21 mouse cellular contexts compared by ENCODE assay signal in genomic region chr7:140998853-140999700, GRCm38 (mm10). TPM values are rescaled to one million over a fixed set of nuclear protein-coding genes. Genes with fewer than 3 reads are reported as not detected.
DNase-seq lines count a peak whose midpoint lies in the region; ATAC-seq lines count a peak whose summit lies in the region.
"Had no signal": no experiment of that assay in that cellular context is flagged by ENCODE, and none has a peak within 500 bp of the region (broad histone marks: within the 10 kb centered on the region; RNA-seq: fewer than 3 reads in every experiment).

No protein-coding gene starts in this region.

- H3K9me3 ChIP-seq in heart, embryonic 15.5 days (replicated peaks): no peaks in the 10 kb centered on the region
- H3K9me3 ChIP-seq in forebrain, embryonic 13.5 days (replicated peaks): no peaks in the 10 kb centered on the region
- H3K9me3 ChIP-seq: embryonic facial prominence, embryonic 15.5 days; forebrain, embryonic 12.5 days; G1E; midbrain, embryonic 15.5 days had no signal

- 71% methylated on average over 11 of the region's 11 CpGs for WGBS in heart, embryonic 15.5 days
- WGBS in forebrain, embryonic 13.5 days: 91% methylated on average over 11 of the region's 11 CpGs

- no peaks in the 10 kb centered on the region for H3K4me1 ChIP-seq in heart, embryonic 15.5 days (replicated peaks)
- H3K4me1 ChIP-seq in forebrain, embryonic 13.5 days: no peaks in the 10 kb centered on the region
- H3K4me1 ChIP-seq: embryonic facial prominence, embryonic 15.5 days; forebrain, embryonic 12.5 days; midbrain, embryonic 15.5 days had no signal

- H3K27me3 ChIP-seq in heart, embryonic 15.5 days: no peaks in the 10 kb centered on the region
- H3K27me3 ChIP-seq in forebrain, embryonic 13.5 days: no peaks in the 10 kb centered on the region
- H3K27me3 ChIP-seq: embryonic facial prominence, embryonic 15.5 days; forebrain, embryonic 12.5 days; midbrain, embryonic 15.5 days had no signal

- no peak overlapping the region for H3K27ac ChIP-seq in heart, embryonic 15.5 days
- H3K27ac ChIP-seq in forebrain, embryonic 13.5 days: no peak overlapping the region
- H3K27ac ChIP-seq: embryonic facial prominence, embryonic 15.5 days; forebrain, embryonic 12.5 days; midbrain, embryonic 15.5 days had no signal

- no peak for DNase-seq in heart, postnatal 4 days
- peak; percentile 38 for DNase-seq in thymus, postnatal 0 days (ENCODE audit: low spot score)
- DNase-seq in thymus, postnatal 36 days: no peak
- no peak for DNase-seq in right cerebral cortex, adult 18-20 months
- DNase-seq in thymus, postnatal 4 days: no peak
- DNase-seq: adrenal gland, postnatal 14 days; cerebellum, postnatal 36 days; heart, postnatal 36 days; kidney, postnatal 36 days; layer of hippocampus, postnatal 36 days had no signal

- ATAC-seq in heart, embryonic 15.5 days (replicated peaks; ENCODE audit: insufficient number of reproducible peaks, insufficient read depth, low FRiP score, low read depth): no peak
- peak; percentile 81 for ATAC-seq in megakaryocyte, adult 5-6 weeks (ENCODE audit: poor library complexity, severe bottlenecking)
- no peak for ATAC-seq in forebrain, embryonic 13.5 days
- ATAC-seq: intestine, embryonic 16.5 days; midbrain, embryonic 15.5 days had no signal

- no peak overlapping the region for H3K4me3 ChIP-seq in heart, embryonic 15.5 days
- H3K4me3 ChIP-seq in forebrain, embryonic 13.5 days: no peak overlapping the region
- H3K4me3 ChIP-seq: embryonic facial prominence, embryonic 15.5 days; forebrain, embryonic 12.5 days; midbrain, embryonic 15.5 days had no signal

- H3K36me3 ChIP-seq in heart, embryonic 15.5 days: no peaks in the 10 kb centered on the region
- no peaks in the 10 kb centered on the region for H3K36me3 ChIP-seq in forebrain, embryonic 13.5 days (ENCODE audit: poor library complexity, severe bottlenecking)
- H3K36me3 ChIP-seq: embryonic facial prominence, embryonic 15.5 days; forebrain, embryonic 12.5 days; G1E; midbrain, embryonic 15.5 days had no signal

- no peak overlapping the region for H3K9ac ChIP-seq in heart, embryonic 15.5 days
- no peak overlapping the region for H3K9ac ChIP-seq in forebrain, embryonic 13.5 days
- H3K9ac ChIP-seq: embryonic facial prominence, embryonic 15.5 days; forebrain, embryonic 12.5 days; midbrain, embryonic 15.5 days had no signal

- 0 out of 2 replicates have a peak overlapping the region, but pooled peaks have one; percentile 7 for H3K4me2 ChIP-seq in heart, embryonic 15.5 days
- H3K4me2 ChIP-seq in forebrain, embryonic 13.5 days: no peak overlapping the region
- H3K4me2 ChIP-seq: embryonic facial prominence, embryonic 15.5 days; forebrain, embryonic 12.5 days; midbrain, embryonic 15.5 days had no signal

RNA-seq across cellular contexts. Expression of gene Ifitm3, which starts 11.5 kb away (rescaled TPM):
- 103 and 212 TPM in 2 replicates for polyA plus RNA-seq in heart, embryonic 15.5 days (2015; fragmentation: Nextera tagmentation; extraction: Ambion mirVana)
- total RNA-seq in heart, postnatal 4 days (2021): 10 to 100 TPM; 79.3 to 83.8 TPM
- polyA plus RNA-seq in thymus, postnatal 0 days (2015; fragmentation: Nextera tagmentation; extraction: Ambion mirVana): 987 and 1,033 TPM in 2 replicates
- total RNA-seq in megakaryocyte, adult 5-6 weeks (2015): 2,002 and 2,201 TPM in 2 replicates
- total RNA-seq in megakaryocyte, adult 5-6 weeks (2017): 715 and 839 TPM in 2 replicates
- 12.7 and 18.1 TPM in 2 replicates for polyA plus RNA-seq in forebrain, embryonic 13.5 days (2015; fragmentation: Nextera tagmentation; extraction: Ambion mirVana)
- total RNA-seq: G1E had no signal
- polyA plus RNA-seq: G1E had no signal

RNA-seq across cellular contexts. Expression of gene Ifitm6, which starts 18.6 kb away (rescaled TPM):
- polyA plus RNA-seq in heart, embryonic 15.5 days (2015; fragmentation: Nextera tagmentation; extraction: Ambion mirVana): 0.53 and 1.4 TPM in 2 replicates
- total RNA-seq in heart, postnatal 4 days (2021): under 1 TPM in 1 of 2 experiments, not detected in 1; 0.56 TPM
- polyA plus RNA-seq in thymus, postnatal 0 days (2015; fragmentation: Nextera tagmentation; extraction: Ambion mirVana): 0.73 and 0.95 TPM in 2 replicates
- 1,773 and 2,031 TPM in 2 replicates for total RNA-seq in megakaryocyte, adult 5-6 weeks (2015)
- total RNA-seq in megakaryocyte, adult 5-6 weeks (2017): 1,518 and 1,657 TPM in 2 replicates
- not detected in 2 replicates for polyA plus RNA-seq in forebrain, embryonic 13.5 days (2015; fragmentation: Nextera tagmentation; extraction: Ambion mirVana)
- total RNA-seq: G1E; gastrocnemius, adult 18-20 months had no signal
- polyA plus RNA-seq: forebrain, embryonic 12.5 days; G1E; limb, embryonic 11.5 days had no signal

RNA-seq across cellular contexts. Expression of gene Gm17387, which starts 29.9 kb away (rescaled TPM):
- polyA plus RNA-seq in heart, embryonic 15.5 days (2015; fragmentation: Nextera tagmentation; extraction: Ambion mirVana): not detected in 2 replicates
- total RNA-seq in heart, postnatal 4 days (2021): not detected
- not detected in 2 replicates for polyA plus RNA-seq in thymus, postnatal 0 days (2015; fragmentation: Nextera tagmentation; extraction: Ambion mirVana)
- total RNA-seq in megakaryocyte, adult 5-6 weeks (2015): not detected in 2 replicates
- total RNA-seq in megakaryocyte, adult 5-6 weeks (2017): not detected in 2 replicates
- not detected in 2 replicates for polyA plus RNA-seq in forebrain, embryonic 13.5 days (2015; fragmentation: Nextera tagmentation; extraction: Ambion mirVana)
- total RNA-seq: adrenal gland, postnatal 14 days; G1E; gastrocnemius, adult 18-20 months; heart, postnatal 36 days; layer of hippocampus, postnatal 36 days had no signal
- polyA plus RNA-seq: embryonic facial prominence, embryonic 15.5 days; forebrain, embryonic 12.5 days; G1E; intestine, embryonic 16.5 days; limb, embryonic 11.5 days; lung, embryonic 16.5 days; midbrain, embryonic 15.5 days had no signal

RNA-seq across cellular contexts. Expression of gene Ifitm1, which starts 32.1 kb away (rescaled TPM):
- 11.7 and 49.8 TPM in 2 replicates for polyA plus RNA-seq in heart, embryonic 15.5 days (2015; fragmentation: Nextera tagmentation; extraction: Ambion mirVana)
- 1 to 10 TPM; 2.6 to 3.0 TPM for total RNA-seq in heart, postnatal 4 days (2021)
- polyA plus RNA-seq in thymus, postnatal 0 days (2015; fragmentation: Nextera tagmentation; extraction: Ambion mirVana): 109 and 131 TPM in 2 replicates
- total RNA-seq in megakaryocyte, adult 5-6 weeks (2015): 110 and 111 TPM in 2 replicates
- 48.4 and 56.3 TPM in 2 replicates for total RNA-seq in megakaryocyte, adult 5-6 weeks (2017)
- polyA plus RNA-seq in forebrain, embryonic 13.5 days (2015; fragmentation: Nextera tagmentation; extraction: Ambion mirVana): 2.7 and 4.8 TPM in 2 replicates
- polyA plus RNA-seq: G1E had no signal

RNA-seq across cellular contexts. Expression of gene Ifitm2, which starts 43.3 kb away (rescaled TPM):
- polyA plus RNA-seq in heart, embryonic 15.5 days (2015; fragmentation: Nextera tagmentation; extraction: Ambion mirVana): 459 and 624 TPM in 2 replicates
- total RNA-seq in heart, postnatal 4 days (2021): 100 to 1,000 TPM; 178 to 182 TPM
- 443 and 459 TPM in 2 replicates for polyA plus RNA-seq in thymus, postnatal 0 days (2015; fragmentation: Nextera tagmentation; extraction: Ambion mirVana)
- total RNA-seq in megakaryocyte, adult 5-6 weeks (2015): 773 and 813 TPM in 2 replicates
- total RNA-seq in megakaryocyte, adult 5-6 weeks (2017): 401 and 447 TPM in 2 replicates
- 147 and 153 TPM in 2 replicates for polyA plus RNA-seq in forebrain, embryonic 13.5 days (2015; fragmentation: Nextera tagmentation; extraction: Ambion mirVana)
